Mouse (Mus musculus): ENCODE results near the gene Ube2s.
"Not testable (repeated sequence)": the region's sequence is repeated elsewhere in the genome, so short reads cannot be mapped to it uniquely, and the experiment has no call there.

Ube2s gene

GRCm38 (mm10) chr7:4812303-4813104 lies at the start of gene Ube2s:
Gene Ube2s (minus strand): TSS chr7:4812590.
- in situ Hi-C loops (cut with MboI, MseI): loop anchor here in 1 of 2 experiments (5.0 to 10.0 kb wide), 2 partner anchors 55 to 858 kb away; no protein-coding TSS in a partner anchor

- in situ Hi-C loops (cut with MboI, MseI): not testable (repeated sequence)
Observed at GRCm38 (mm10) chr7:4860926-4861325, 48.5 kb upstream of the Ube2s start.

- in situ Hi-C loops (cut with MboI, MseI): no loop called here
Observed at GRCm38 (mm10) chr7:4859418-4859978, 47.1 kb upstream of the Ube2s start.

- in situ Hi-C loops (cut with MboI, MseI): no loop called here
Observed at GRCm38 (mm10) chr7:4857321-4857720, 44.9 kb upstream of the Ube2s start.

GRCm38 (mm10) chr7:4856508-4856907 lies 44.1 kb upstream of the Ube2s start:
- in situ Hi-C loops (cut with MboI, MseI): no loop called here

- in situ Hi-C loops (cut with MboI, MseI): no loop called here
Observed at GRCm38 (mm10) chr7:4853613-4854012, 41.2 kb upstream of the Ube2s start.

GRCm38 (mm10) chr7:4851315-4851688 lies 38.9 kb upstream of the Ube2s start:
- in situ Hi-C loops (cut with MboI, MseI): no loop called here

- in situ Hi-C loops (cut with MboI, MseI): no loop called here
Observed at GRCm38 (mm10) chr7:4850621-4851314, 38.4 kb upstream of the Ube2s start.

GRCm38 (mm10) chr7:4849372-4849771 lies 37.0 kb upstream of the Ube2s start:
- in situ Hi-C loops (cut with MboI, MseI): no loop called here

- in situ Hi-C loops (cut with MboI, MseI): no loop called here
Observed at GRCm38 (mm10) chr7:4844917-4845309, 32.5 kb upstream of the Ube2s start.

- in situ Hi-C loops (cut with MboI, MseI): no loop called here
Observed at GRCm38 (mm10) chr7:4844245-4844916, 32.0 kb upstream of the Ube2s start, which contains the start of gene Shisa7. Gene Shisa7 (minus strand): TSS chr7:4844696.

GRCm38 (mm10) chr7:4843604-4844244 lies 31.3 kb upstream of the Ube2s start:
- in situ Hi-C loops (cut with MboI, MseI): no loop called here

GRCm38 (mm10) chr7:4842634-4843131 lies 30.3 kb upstream of the Ube2s start:
- in situ Hi-C loops (cut with MboI, MseI): no loop called here

- in situ Hi-C loops (cut with MboI, MseI): no loop called here
Observed at GRCm38 (mm10) chr7:4842077-4842476, 29.7 kb upstream of the Ube2s start.

GRCm38 (mm10) chr7:4837639-4838038 lies 25.2 kb upstream of the Ube2s start:
- in situ Hi-C loops (cut with MboI, MseI): no loop called here

GRCm38 (mm10) chr7:4836351-4836792 lies 24.0 kb upstream of the Ube2s start:
- in situ Hi-C loops (cut with MboI, MseI): no loop called here

GRCm38 (mm10) chr7:4835631-4836327 lies 23.4 kb upstream of the Ube2s start:
- in situ Hi-C loops (cut with MboI, MseI): no loop called here

GRCm38 (mm10) chr7:4830476-4830875 lies 18.1 kb upstream of the Ube2s start:
- in situ Hi-C loops (cut with MboI, MseI): no loop called here

- in situ Hi-C loops (cut with MboI, MseI): no loop called here
Observed at GRCm38 (mm10) chr7:4825365-4825764, 13.0 kb upstream of the Ube2s start.

- in situ Hi-C loops (cut with MboI, MseI): no loop called here
Observed at GRCm38 (mm10) chr7:4822162-4822907, 9.9 kb upstream of the Ube2s start.

Measured in T-helper 17 cell (primary cell).